Mouse (Mus musculus) adrenal gland, postnatal 10 days (tissue): ENCODE results near the gene Oscar. TPM values are rescaled to one million over a fixed set of nuclear protein-coding genes. Genes with fewer than 3 reads are reported as not detected.
"Not testable (repeated sequence)": the region's sequence is repeated elsewhere in the genome, so short reads cannot be mapped to it uniquely, and the experiment has no call there.

ENCODE experiments used
- DNase-seq: peaks from one replicate; pipeline ENCODE4 v3.0.0; 2021; ENCODE audit warnings: mixed read lengths
- total RNA-seq, 2 experiments: library from RNA; stranded (reverse); gene quantifications; 2 replicates each; pipeline ENCODE4 v1.2.3; 2021

Oscar gene
- total RNA-seq, 2 experiments from 2014 or later = 0.58 to 0.72 TPM

- no peak for DNase-seq
Measured at GRCm38 (mm10) chr7:3610437-3610836, 5.5 kb downstream of the Oscar start.

GRCm38 (mm10) chr7:3609082-3609481 is 6.9 kb downstream of the Oscar start:
- peak; percentile 80 for DNase-seq

- no peak for DNase-seq
Measured at GRCm38 (mm10) chr7:3608668-3609067, 7.3 kb downstream of the Oscar start.

- DNase-seq = no peak
Measured at GRCm38 (mm10) chr7:3607391-3607790, 8.6 kb downstream of the Oscar start.

GRCm38 (mm10) chr7:3606798-3607197 is 9.2 kb downstream of the Oscar start:
- peak; percentile 32 for DNase-seq

GRCm38 (mm10) chr7:3601119-3601518 is 14.8 kb downstream of the Oscar start:
- DNase-seq = peak; percentile 81

GRCm38 (mm10) chr7:3597755-3598154 is 18.2 kb downstream of the Oscar start:
- not testable (repeated sequence) for DNase-seq

- DNase-seq = peak; percentile 45
Measured at GRCm38 (mm10) chr7:3595146-3595545, 20.8 kb downstream of the Oscar start.

- DNase-seq = no peak
Measured at GRCm38 (mm10) chr7:3594686-3595085, 21.3 kb downstream of the Oscar start.

GRCm38 (mm10) chr7:3593855-3594254 is 22.1 kb downstream of the Oscar start:
- no peak for DNase-seq

- DNase-seq = no peak
Measured at GRCm38 (mm10) chr7:3591534-3591933, 24.4 kb downstream of the Oscar start.

- DNase-seq = no peak
Measured at GRCm38 (mm10) chr7:3590550-3590949, 25.4 kb downstream of the Oscar start.

GRCm38 (mm10) chr7:3587292-3587691 is 28.7 kb downstream of the Oscar start:
- DNase-seq = no peak

GRCm38 (mm10) chr7:3586255-3586654 is 29.7 kb downstream of the Oscar start:
- no peak for DNase-seq

GRCm38 (mm10) chr7:3585763-3586162 is 30.2 kb downstream of the Oscar start:
- DNase-seq = no peak

GRCm38 (mm10) chr7:3580029-3580428 is 35.9 kb downstream of the Oscar start:
- no peak for DNase-seq

GRCm38 (mm10) chr7:3578952-3579546 is 36.9 kb downstream of the Oscar start:
- no peak for DNase-seq

GRCm38 (mm10) chr7:3578196-3578595 is 37.8 kb downstream of the Oscar start:
- no peak for DNase-seq

- DNase-seq = no peak
Measured at GRCm38 (mm10) chr7:3576354-3577124, 39.4 kb downstream of the Oscar start.

- peak; percentile 27 for DNase-seq
Measured at GRCm38 (mm10) chr7:3574216-3574615, 41.7 kb downstream of the Oscar start.

- DNase-seq = no peak
Measured at GRCm38 (mm10) chr7:3571847-3572246, 44.1 kb downstream of the Oscar start.

GRCm38 (mm10) chr7:3570580-3570979 is 45.4 kb downstream of the Oscar start:
- DNase-seq = not testable (repeated sequence)

GRCm38 (mm10) chr7:3569725-3570124 is 46.2 kb downstream of the Oscar start:
- no peak for DNase-seq

GRCm38 (mm10) chr7:3567336-3567735 is 48.6 kb downstream of the Oscar start:
- no peak for DNase-seq
